Mouse (Mus musculus): ENCODE results near the gene Etv6.
A peak's percentile ranks its signal among the peaks of the same experiment; 100 is the strongest.

Gene Etv6

DNA sequence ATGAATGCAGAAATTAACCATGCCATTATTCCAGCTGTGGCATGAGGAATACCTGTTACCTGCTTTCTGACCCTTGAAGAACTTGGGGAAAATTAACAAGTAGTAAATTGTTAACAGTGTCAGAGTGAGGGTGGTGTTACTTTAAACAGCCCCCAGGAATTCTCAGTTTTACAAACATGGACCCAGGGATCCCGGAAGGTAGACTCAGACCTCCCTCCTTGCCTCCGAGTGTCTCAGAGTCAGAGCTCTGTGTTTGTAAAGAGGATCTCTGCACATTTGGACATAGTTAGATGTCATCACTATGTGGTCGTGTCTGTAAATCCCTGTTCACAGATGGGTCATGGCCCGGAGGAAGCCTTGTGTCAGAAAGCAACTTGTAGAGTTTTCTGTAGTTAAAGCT, 124.2 kb downstream of the Etv6 start:
- DNase-seq (ENCODE audit: extremely low read depth, insufficient read length, low spot score): no peak

GRCm38 (mm10) chr6:134161040-134161439, 125.5 kb downstream of the Etv6 start:
- DNase-seq (ENCODE audit: extremely low read depth, insufficient read length, low spot score): no peak

DNA sequence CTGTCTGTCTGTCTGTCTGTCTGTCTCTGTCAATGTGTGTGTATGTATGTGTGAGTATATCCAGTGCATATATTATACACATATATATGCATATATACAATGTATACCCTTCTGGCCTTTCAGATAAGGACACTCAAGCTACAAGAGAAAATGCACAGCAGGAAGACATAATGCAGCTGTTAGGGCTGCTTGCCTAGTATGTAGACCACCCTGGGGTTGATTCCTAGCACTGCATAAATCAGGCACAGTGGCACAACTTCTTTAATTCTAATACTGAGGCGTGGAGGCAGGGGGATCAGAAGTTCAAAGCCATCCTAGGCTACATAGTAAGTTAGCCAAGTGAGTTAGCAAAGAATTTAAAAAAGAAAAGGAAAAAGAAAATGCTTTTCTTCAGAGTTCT, 127.8 kb downstream of the Etv6 start:
- no peak for DNase-seq (ENCODE audit: extremely low read depth, insufficient read length, low spot score)

- no peak for DNase-seq (ENCODE audit: extremely low read depth, insufficient read length, low spot score)
Observed at GRCm38 (mm10) chr6:134164356-134164755, 128.9 kb downstream of the Etv6 start.

DNA sequence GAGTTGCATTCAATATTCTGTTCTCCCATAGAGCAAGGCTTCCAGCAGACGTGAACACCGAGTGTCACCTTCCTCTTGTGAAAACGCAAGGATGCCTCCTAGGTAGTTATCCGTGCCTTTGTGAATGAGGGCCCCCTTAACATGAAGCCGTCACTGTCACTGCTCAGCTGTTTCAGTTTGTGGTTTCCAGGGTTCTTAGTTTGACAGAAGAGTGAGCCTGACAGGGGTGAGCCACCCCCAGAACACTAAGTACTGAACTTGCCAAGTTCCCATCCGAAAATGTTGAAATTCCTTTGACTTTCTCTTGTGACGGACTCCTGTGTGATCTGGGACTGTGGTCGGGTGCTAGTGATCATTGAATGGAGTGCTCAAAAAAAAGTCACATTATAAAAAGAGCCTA, 129.5 kb downstream of the Etv6 start:
- no peak for DNase-seq (ENCODE audit: extremely low read depth, insufficient read length, low spot score)

GRCm38 (mm10) chr6:134167963-134168362, 132.5 kb downstream of the Etv6 start:
- DNase-seq (ENCODE audit: extremely low read depth, insufficient read length, low spot score): no peak

GRCm38 (mm10) chr6:134168799-134169198, 133.3 kb downstream of the Etv6 start:
- DNase-seq (ENCODE audit: extremely low read depth, insufficient read length, low spot score): no peak

- DNase-seq (ENCODE audit: extremely low read depth, insufficient read length, low spot score): no peak
Observed at GRCm38 (mm10) chr6:134171235-134171634, 135.7 kb downstream of the Etv6 start.

- DNase-seq (ENCODE audit: extremely low read depth, insufficient read length, low spot score): no peak
Observed at GRCm38 (mm10) chr6:134171906-134172728, 136.6 kb downstream of the Etv6 start.

- DNase-seq (ENCODE audit: extremely low read depth, insufficient read length, low spot score): no peak
Observed at GRCm38 (mm10) chr6:134173439-134173838, 137.9 kb downstream of the Etv6 start.

- no peak for DNase-seq (ENCODE audit: extremely low read depth, insufficient read length, low spot score)
Observed at GRCm38 (mm10) chr6:134175059-134175458, 139.6 kb downstream of the Etv6 start.

DNA sequence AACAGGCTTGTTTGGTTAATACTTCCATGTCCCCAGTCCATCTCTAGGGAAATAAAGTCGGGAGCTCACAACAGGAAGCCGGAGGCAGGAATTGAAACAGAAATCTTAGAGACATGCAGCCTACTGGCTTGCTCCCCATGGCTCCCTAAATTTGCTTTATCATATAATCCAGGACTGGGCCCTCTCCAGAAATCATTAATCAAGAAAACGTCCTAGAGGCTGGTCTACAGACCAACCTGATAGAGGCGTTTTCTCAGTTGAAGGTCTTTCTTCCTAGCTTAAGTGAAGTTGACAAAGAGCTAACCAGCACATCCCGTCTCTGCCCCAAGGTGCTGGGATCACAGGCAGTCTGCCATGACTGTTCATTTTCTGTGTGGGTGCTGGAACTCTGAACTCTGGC, 141.7 kb downstream of the Etv6 start:
- DNase-seq (ENCODE audit: extremely low read depth, insufficient read length, low spot score): no peak

- no peak for DNase-seq (ENCODE audit: extremely low read depth, insufficient read length, low spot score)
Observed at GRCm38 (mm10) chr6:134182301-134182948, 146.9 kb downstream of the Etv6 start.

- DNase-seq (ENCODE audit: extremely low read depth, insufficient read length, low spot score): no peak
Observed at GRCm38 (mm10) chr6:134183592-134184342, 148.3 kb downstream of the Etv6 start.

GRCm38 (mm10) chr6:134186286-134186903, 150.9 kb downstream of the Etv6 start:
- DNase-seq (ENCODE audit: extremely low read depth, insufficient read length, low spot score): peak; percentile 61

- no peak for DNase-seq (ENCODE audit: extremely low read depth, insufficient read length, low spot score)
Observed at GRCm38 (mm10) chr6:134188719-134189118, 153.2 kb downstream of the Etv6 start.

- no peak for DNase-seq (ENCODE audit: extremely low read depth, insufficient read length, low spot score)
Observed at GRCm38 (mm10) chr6:134189174-134189573, 153.7 kb downstream of the Etv6 start.

DNA sequence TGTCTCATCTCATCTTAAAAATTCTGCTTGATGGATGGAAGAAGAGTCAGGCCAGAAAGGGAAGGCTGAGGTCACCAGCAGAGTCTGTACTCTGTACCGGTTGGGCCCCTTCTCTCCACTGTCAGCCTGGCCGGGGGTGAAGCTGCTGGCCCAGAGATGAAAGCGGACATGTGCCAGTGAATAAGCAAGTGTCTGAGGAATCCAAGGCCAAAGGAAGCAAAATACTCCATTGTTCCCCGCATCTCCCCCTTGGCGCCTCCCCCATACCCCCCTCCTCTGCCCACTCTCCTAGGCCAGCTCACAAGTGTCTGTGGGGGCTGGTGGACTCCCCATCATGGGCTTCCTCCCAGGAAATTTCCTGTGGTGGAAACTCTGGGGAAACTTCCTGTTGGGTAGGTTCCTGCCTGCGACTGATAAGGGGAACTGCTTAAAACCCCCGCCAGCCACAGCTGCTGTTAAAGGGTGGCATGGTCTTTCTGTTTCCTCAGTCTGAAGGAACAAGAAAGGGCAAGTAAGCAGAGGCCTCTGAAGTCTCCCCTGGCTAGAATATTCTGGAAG, 154.2 kb downstream of the Etv6 start:
- DNase-seq (ENCODE audit: extremely low read depth, insufficient read length, low spot score): no peak

DNA sequence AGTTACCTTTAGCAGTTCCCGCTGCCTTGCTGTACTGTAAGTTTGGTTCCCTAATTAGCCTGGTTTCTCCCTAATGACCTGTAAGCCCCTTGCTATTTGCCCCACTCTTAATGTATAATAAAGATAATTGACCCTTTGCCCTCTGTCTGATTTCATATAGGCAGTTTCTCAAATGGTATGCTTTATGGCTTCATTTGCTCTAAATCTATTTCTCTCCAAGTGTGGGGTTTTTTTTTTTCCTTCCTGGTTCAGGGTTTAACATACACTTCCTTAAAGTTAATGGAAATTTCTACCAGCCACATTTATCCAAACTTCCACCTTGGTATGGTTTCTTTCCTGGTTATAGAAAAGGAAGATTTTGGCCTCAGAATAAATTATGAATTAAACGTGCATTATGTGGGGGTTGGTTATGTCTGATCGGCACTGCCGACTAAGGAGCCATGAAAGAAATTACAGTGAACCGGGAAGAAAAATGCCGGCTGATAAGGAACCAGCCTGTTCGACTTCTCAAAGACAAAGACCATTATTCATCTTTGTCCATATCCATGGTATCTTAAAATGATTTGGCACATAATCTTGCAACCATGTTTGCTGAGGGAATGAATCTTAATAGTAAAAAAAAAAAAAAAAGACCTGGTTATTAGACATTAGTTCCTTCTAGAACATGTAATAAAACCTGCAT, 155.2 kb downstream of the Etv6 start:
- no peak for DNase-seq (ENCODE audit: extremely low read depth, insufficient read length, low spot score)

GRCm38 (mm10) chr6:134192710-134193109, 157.2 kb downstream of the Etv6 start:
- DNase-seq (ENCODE audit: extremely low read depth, insufficient read length, low spot score): no peak
